Mouse (Mus musculus) ES-Bruce4 (cell line): ENCODE data around the gene Spi1. TPM values are rescaled to one million over a fixed set of nuclear protein-coding genes. Genes with fewer than 3 reads are reported as not detected.

Experiments used
- H3K27ac ChIP-seq: 2 replicates; pipeline ENCODE4 v1.5.1; 2012; ENCODE audit warnings: low read length, inconsistent platforms; ENCODE audit not compliant: insufficient read depth
- H3K27me3 ChIP-seq: 2 replicates; pipeline ENCODE4 v1.6.1; 2012; ENCODE audit warnings: mild to moderate bottlenecking, low read length, inconsistent platforms; ENCODE audit not compliant: control insufficient read depth, poor library complexity, insufficient read depth, severe bottlenecking
- H3K36me3 ChIP-seq: 2 replicates; pipeline ENCODE4 v1.6.1; 2012; ENCODE audit warnings: inconsistent platforms, mild to moderate bottlenecking, low read length, moderate library complexity; ENCODE audit not compliant: control insufficient read depth, poor library complexity, insufficient read depth, severe bottlenecking
- H3K4me1 ChIP-seq: one replicate; pipeline ENCODE4 v1.8.1; 2011; ENCODE audit warnings: low read length; ENCODE audit not compliant: control insufficient read depth, insufficient read depth
- H3K4me3 ChIP-seq: 2 replicates; pipeline ENCODE4 v1.5.1; 2011; ENCODE audit warnings: low read depth, mild to moderate bottlenecking, low read length
- H3K9ac ChIP-seq: 2 replicates; pipeline ENCODE4 v1.6.1; 2012; ENCODE audit warnings: low read depth, mild to moderate bottlenecking, inconsistent platforms; ENCODE audit not compliant: poor library complexity, severe bottlenecking
- H3K9me3 ChIP-seq: replicated peaks from 2 replicates; pipeline ENCODE4 v1.6.1; 2012; ENCODE audit warnings: mild to moderate bottlenecking, low read length, inconsistent platforms; ENCODE audit not compliant: control insufficient read depth, poor library complexity, insufficient read depth, severe bottlenecking
- CTCF ChIP-seq: IDR thresholded peaks from one replicate; pipeline ENCODE4 v1.8.1; 2011; ENCODE audit warnings: low read depth, low read length
- EP300 ChIP-seq: IDR thresholded peaks from 2 replicates; pipeline ENCODE4 v1.6.1; 2011; ENCODE audit warnings: low read depth, low read length; ENCODE audit not compliant: insufficient read depth
- POLR2A ChIP-seq: IDR thresholded peaks from one replicate; pipeline ENCODE4 v1.8.1; 2011; ENCODE audit warnings: low read length; ENCODE audit not compliant: insufficient read depth
- polyA plus RNA-seq: library from polyadenylated mRNA; stranded (reverse); fragments of >200 nt; gene quantifications from 2 replicates; pipeline ENCODE4 v1.2.4, GENCODE M21; 2011; ENCODE audit warnings: low read depth; ENCODE audit not compliant: missing spikeins, insufficient read depth, insufficient read length

The Spi1 gene
- polyA plus RNA-seq, 1 experiment: not detected

DNA sequence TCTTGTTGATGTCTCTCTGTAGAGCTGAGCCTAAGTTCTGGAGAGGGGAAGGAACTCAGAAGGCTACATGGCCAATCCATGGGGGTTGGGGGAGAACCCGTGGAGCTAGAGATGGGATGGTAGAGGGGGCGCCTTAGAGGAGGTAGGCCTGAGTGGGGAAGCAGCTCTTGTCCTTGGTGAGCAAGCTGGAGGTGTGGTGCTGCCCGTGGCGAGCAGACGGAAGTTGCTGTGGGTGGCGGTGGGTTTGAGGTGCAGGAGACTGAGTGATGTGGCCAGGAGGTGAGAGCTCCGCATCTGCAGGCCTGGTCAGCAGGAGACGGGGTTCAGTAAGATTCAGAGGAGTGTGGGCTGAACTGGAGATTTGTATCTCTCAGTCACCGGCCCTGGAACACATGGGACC, 5.3 kb downstream of the Spi1 start:
- TF ChIP-seq CTCF (no peak), EP300 (no peak), POLR2A (no peak)
- Histone ChIP-seq H3K4me3 (no peak overlapping the region), H3K9me3 (no peaks in the 10 kb centered on the region), H3K4me1 (no peaks in the 10 kb centered on the region), H3K9ac (no peak overlapping the region), H3K27ac (no peak overlapping the region), H3K36me3 (no peaks in the 10 kb centered on the region), H3K27me3 (no peaks in the 10 kb centered on the region)

DNA sequence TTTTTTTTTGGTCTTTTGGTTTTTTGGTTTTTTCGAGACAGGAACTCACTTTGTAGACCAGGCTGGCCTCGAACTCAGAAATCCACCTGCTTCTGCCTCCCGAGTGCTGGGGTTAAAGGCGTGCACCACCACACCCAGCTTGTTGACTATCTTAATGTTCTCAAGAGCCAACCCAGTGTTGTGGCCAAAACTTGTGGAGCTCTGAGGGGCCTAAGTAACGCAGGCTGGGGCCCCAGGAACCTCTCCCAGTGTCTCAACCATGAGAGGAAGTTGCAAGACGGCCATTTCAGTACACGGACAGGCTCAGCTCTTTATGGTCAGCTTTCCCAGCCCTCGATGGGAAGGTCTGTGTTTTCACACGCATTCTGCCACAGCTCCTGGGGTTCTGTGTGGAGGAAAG, 6.8 kb downstream of the Spi1 start:
- no peaks in the 10 kb centered on the region for H3K36me3 ChIP-seq
- no peak for TF ChIP-seq EP300
- TF ChIP-seq POLR2A: no peak
- no peak for TF ChIP-seq CTCF
- no peaks in the 10 kb centered on the region for H3K9me3 ChIP-seq
- H3K27me3 ChIP-seq: no peaks in the 10 kb centered on the region
- H3K27ac ChIP-seq: no peak overlapping the region
- H3K9ac ChIP-seq: no peak overlapping the region
- no peaks in the 10 kb centered on the region for H3K4me1 ChIP-seq
- H3K4me3 ChIP-seq: no peak overlapping the region

- H3K9ac ChIP-seq: no peak overlapping the region
- H3K27me3 ChIP-seq: no peaks in the 10 kb centered on the region
- no peaks in the 10 kb centered on the region for H3K36me3 ChIP-seq
- H3K4me1 ChIP-seq: no peaks in the 10 kb centered on the region
- H3K9me3 ChIP-seq: no peaks in the 10 kb centered on the region
- H3K4me3 ChIP-seq: no peak overlapping the region
- no peak overlapping the region for H3K27ac ChIP-seq
- TF ChIP-seq EP300 (no peak), POLR2A (no peak), CTCF (no peak)
These were observed 8.0 kb downstream of the Spi1 start for GRCm38 (mm10) chr2:91090208-91090607.

- Histone ChIP-seq H3K4me1 (no peaks in the 10 kb centered on the region), H3K27ac (no peak overlapping the region), H3K27me3 (no peaks in the 10 kb centered on the region), H3K36me3 (no peaks in the 10 kb centered on the region), H3K9ac (no peak overlapping the region), H3K4me3 (no peak overlapping the region), H3K9me3 (no peaks in the 10 kb centered on the region)
- TF ChIP-seq CTCF (no peak), POLR2A (no peak), EP300 (no peak)
These were observed 8.6 kb downstream of the Spi1 start for GRCm38 (mm10) chr2:91090827-91091226.

DNA sequence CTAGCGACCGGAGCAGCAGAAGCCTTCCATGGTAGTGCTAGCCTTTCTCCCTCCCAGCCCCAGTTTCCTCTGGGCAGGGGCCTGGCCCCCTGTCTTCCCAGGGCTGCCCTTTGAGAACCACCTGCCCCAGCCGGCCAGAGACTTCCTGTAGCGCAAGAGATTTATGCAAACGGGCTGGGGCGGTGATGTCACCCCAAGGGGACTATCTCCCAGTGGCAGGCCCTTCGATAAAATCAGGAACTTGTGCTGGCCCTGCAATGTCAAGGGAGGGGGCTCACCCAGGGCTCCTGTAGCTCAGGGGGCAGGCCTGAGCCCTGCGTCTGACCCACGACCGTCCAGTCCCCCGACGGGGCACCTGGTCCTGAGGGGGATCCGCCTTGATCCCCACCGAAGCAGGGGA, 14.3 kb downstream of the Spi1 start:
- no peaks in the 10 kb centered on the region for H3K4me1 ChIP-seq
- H3K9ac ChIP-seq: no peak overlapping the region
- H3K27me3 ChIP-seq: no peaks in the 10 kb centered on the region
- H3K4me3 ChIP-seq: no peak overlapping the region
- no peak overlapping the region for H3K27ac ChIP-seq
- H3K36me3 ChIP-seq: no peaks in the 10 kb centered on the region
- TF ChIP-seq POLR2A: no peak
- TF ChIP-seq CTCF: no peak
- no peak for TF ChIP-seq EP300
- H3K9me3 ChIP-seq: no peaks in the 10 kb centered on the region

DNA sequence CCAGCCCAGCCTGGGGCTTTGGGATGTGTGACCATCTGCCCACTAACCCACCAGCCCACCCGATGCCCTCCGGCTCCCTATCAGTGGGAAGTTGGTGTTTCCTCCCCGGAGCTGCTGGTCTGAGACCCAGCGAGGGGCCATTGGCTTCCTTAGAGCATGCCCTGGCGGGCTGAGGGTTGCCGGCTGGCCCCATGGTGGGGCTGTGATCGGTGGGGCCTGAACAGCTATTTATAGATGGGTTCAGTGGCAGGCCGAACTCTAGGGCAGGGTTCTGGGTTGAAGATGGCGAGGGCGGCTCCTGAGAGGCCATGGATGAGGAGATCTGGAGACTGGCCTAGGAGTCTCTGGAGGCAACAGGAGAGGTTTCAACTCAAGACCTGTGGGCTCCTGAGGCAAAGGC, 14.8 kb downstream of the Spi1 start:
- TF ChIP-seq EP300 (no peak), POLR2A (no peak), CTCF (no peak)
- no peaks in the 10 kb centered on the region for H3K36me3 ChIP-seq
- H3K9ac ChIP-seq: no peak overlapping the region
- H3K9me3 ChIP-seq: no peaks in the 10 kb centered on the region
- no peak overlapping the region for H3K4me3 ChIP-seq
- no peaks in the 10 kb centered on the region for H3K4me1 ChIP-seq
- H3K27me3 ChIP-seq: no peaks in the 10 kb centered on the region
- H3K27ac ChIP-seq: no peak overlapping the region
